Mouse (Mus musculus): ENCODE measurements around the gene Ms4a14. TPM values are rescaled to one million over a fixed set of nuclear protein-coding genes. Genes with fewer than 3 reads are reported as not detected.

The Ms4a14 gene
- polyA plus RNA-seq, 1 experiment = not detected

- no peak overlapping the region for H3K4me3 ChIP-seq (ENCODE audit: low read depth, low read length)
- H3K9ac ChIP-seq (ENCODE audit: low read depth, poor library complexity, severe bottlenecking) = no peak overlapping the region
- TF ChIP-seq POLR2A (IDR thresholded peaks at IDR 0.05; ENCODE audit: insufficient read depth, low read length) (no peak), CTCF (IDR thresholded peaks at IDR 0.05; ENCODE audit: low read depth, low read length) (no peak), EP300 (IDR thresholded peaks at IDR 0.05; ENCODE audit: insufficient read depth, low read depth, low read length) (no peak)
- H3K27ac ChIP-seq (ENCODE audit: insufficient read depth, low read length) = no peak overlapping the region
- H3K9me3 ChIP-seq (replicated peaks; ENCODE audit: control insufficient read depth, insufficient read depth, low read length, poor library complexity, severe bottlenecking) = no peaks in the 10 kb centered on the region
- H3K36me3 ChIP-seq (ENCODE audit: control insufficient read depth, insufficient read depth, low read length, poor library complexity, severe bottlenecking) = no peaks in the 10 kb centered on the region
- no peaks in the 10 kb centered on the region for H3K27me3 ChIP-seq (ENCODE audit: control insufficient read depth, insufficient read depth, low read length, poor library complexity, severe bottlenecking)
- no peaks in the 10 kb centered on the region for H3K4me1 ChIP-seq (ENCODE audit: control insufficient read depth, insufficient read depth, low read length)
Observed at GRCm38 (mm10) chr19:11261522-11261921, 52.7 kb downstream of the Ms4a14 start.

Other genes starting within 250 kb of the Ms4a14 start
- not detected in 2 replicates for gene Ms4a8a, start 233.4 kb downstream of the Ms4a14 start, polyA plus RNA-seq (2011; ENCODE audit: insufficient read depth, insufficient read length, low read depth, missing spikeins)
- not detected in 2 replicates for gene 1700017D01Rik, start 183.6 kb downstream of the Ms4a14 start, polyA plus RNA-seq (2011; ENCODE audit: insufficient read depth, insufficient read length, low read depth, missing spikeins)
- not detected in 2 replicates for gene 1700025F22Rik, start 149.1 kb downstream of the Ms4a14 start, polyA plus RNA-seq (2011; ENCODE audit: insufficient read depth, insufficient read length, low read depth, missing spikeins)
- not detected in 2 replicates for gene Ms4a13, start 117.7 kb downstream of the Ms4a14 start, polyA plus RNA-seq (2011; ENCODE audit: insufficient read depth, insufficient read length, low read depth, missing spikeins)
- not detected in 2 replicates for gene Ms4a12, start 82.0 kb downstream of the Ms4a14 start, polyA plus RNA-seq (2011; ENCODE audit: insufficient read depth, insufficient read length, low read depth, missing spikeins)
- not detected in 2 replicates for gene Ms4a1, start 48.2 kb downstream of the Ms4a14 start, polyA plus RNA-seq (2011; ENCODE audit: insufficient read depth, insufficient read length, low read depth, missing spikeins)
- not detected in 2 replicates for gene Ms4a5, start 30.6 kb downstream of the Ms4a14 start, polyA plus RNA-seq (2011; ENCODE audit: insufficient read depth, insufficient read length, low read depth, missing spikeins)
- not detected in 2 replicates for gene Ms4a7, start 21.7 kb upstream of the Ms4a14 start, polyA plus RNA-seq (2011; ENCODE audit: insufficient read depth, insufficient read length, low read depth, missing spikeins)
- not detected in 2 replicates for gene Ms4a4a, start 61.1 kb upstream of the Ms4a14 start, polyA plus RNA-seq (2011; ENCODE audit: insufficient read depth, insufficient read length, low read depth, missing spikeins)
- not detected in 2 replicates for gene Ms4a4c, start 90.3 kb upstream of the Ms4a14 start, polyA plus RNA-seq (2011; ENCODE audit: insufficient read depth, insufficient read length, low read depth, missing spikeins)
- not detected in 2 replicates for gene Ms4a4b, start 129.1 kb upstream of the Ms4a14 start, polyA plus RNA-seq (2011; ENCODE audit: insufficient read depth, insufficient read length, low read depth, missing spikeins)
- gene Ms4a6c, start 154.9 kb upstream of the Ms4a14 start, polyA plus RNA-seq (2011; ENCODE audit: insufficient read depth, insufficient read length, low read depth, missing spikeins) = not detected in 2 replicates
- not detected in 2 replicates for gene Gm8369, start 171.5 kb upstream of the Ms4a14 start, polyA plus RNA-seq (2011; ENCODE audit: insufficient read depth, insufficient read length, low read depth, missing spikeins)
- gene Ms4a6b, start 202.1 kb upstream of the Ms4a14 start, polyA plus RNA-seq (2011; ENCODE audit: insufficient read depth, insufficient read length, low read depth, missing spikeins) = not detected in 2 replicates
- gene Ms4a4d, start 222.3 kb upstream of the Ms4a14 start, polyA plus RNA-seq (2011; ENCODE audit: insufficient read depth, insufficient read length, low read depth, missing spikeins) = 6.8 and 9.0 TPM in 2 replicates

All from ES-Bruce4 (cell line).